ENCODE assay signal across 20 mouse cellular contexts in genomic region chr11:109250566-109250965, GRCm38 (mm10). TPM values are rescaled to one million over a fixed set of nuclear protein-coding genes. Genes with fewer than 3 reads are reported as not detected.
A peak's percentile ranks its signal among the peaks of the same experiment; 100 is the strongest.
DNase-seq lines count a peak whose midpoint lies in the region; ATAC-seq and TF ChIP-seq lines count a peak whose summit lies in the region.
"Had no signal": no experiment of that assay in that cellular context is flagged by ENCODE, and none has a peak within 500 bp of the region (broad histone marks: within the 10 kb centered on the region; RNA-seq: fewer than 3 reads in every experiment).

No protein-coding gene starts in this region.

- no peaks in the 10 kb centered on the region for H3K36me3 ChIP-seq in midbrain, embryonic 11.5 days (ENCODE audit: control insufficient read depth, insufficient read depth, low read length)
- H3K36me3 ChIP-seq in midbrain, postnatal 0 days (ENCODE audit: insufficient read depth, low read length): no peaks in the 10 kb centered on the region
- H3K36me3 ChIP-seq: G1E had no signal

- 90% methylated on average over 4 of the region's 4 CpGs for WGBS in midbrain, embryonic 11.5 days
- WGBS in midbrain, postnatal 0 days: 86% methylated on average over 4 of the region's 4 CpGs

- H3K27ac ChIP-seq in midbrain, embryonic 11.5 days (ENCODE audit: low read depth, low read length): no peak overlapping the region
- no peak overlapping the region for H3K27ac ChIP-seq in midbrain, postnatal 0 days (ENCODE audit: low read depth, low read length)

- no peak overlapping the region for H3K4me2 ChIP-seq in midbrain, embryonic 11.5 days
- no peak overlapping the region for H3K4me2 ChIP-seq in midbrain, postnatal 0 days (ENCODE audit: low read depth, low read length, poor library complexity, severe bottlenecking)

- H3K27me3 ChIP-seq in midbrain, embryonic 11.5 days (ENCODE audit: control insufficient read depth, insufficient read depth, low read length): no peaks in the 10 kb centered on the region
- H3K27me3 ChIP-seq in midbrain, postnatal 0 days (ENCODE audit: insufficient read depth, low read length): no peaks in the 10 kb centered on the region
- H3K27me3 ChIP-seq: CH12.LX had no signal

- H3K9ac ChIP-seq in midbrain, embryonic 11.5 days (ENCODE audit: low read length): no peak overlapping the region
- H3K9ac ChIP-seq in midbrain, postnatal 0 days (replicated peaks; ENCODE audit: low read length, poor library complexity, severe bottlenecking): no peak overlapping the region

- intact Hi-C loops in heart, postnatal 25 days (cut with DNase I): no loop called here

- DNase-seq in heart, adult 11 months: peak; percentile 64
- no peak for DNase-seq in heart, postnatal 25 days (ENCODE audit: low spot score)
- DNase-seq in midbrain, embryonic 11.5 days (ENCODE audit: low spot score, missing footprints): peak; percentile 51
- no peak for DNase-seq in midbrain, postnatal 0 days (ENCODE audit: low spot score)
- DNase-seq: adrenal gland, adult 2 months; adrenal gland, adult 8-10 months; adrenal gland, postnatal 10 days; adrenal gland, postnatal 14 days; adrenal gland, postnatal 25 days; adrenal gland, postnatal 36 days; B cell, adult 2 months; cerebellum, adult 11 months; cerebellum, adult 11-12 months; cerebellum, adult 18-20 months had no signal

- no peak for TF ChIP-seq CTCF in midbrain, postnatal 0 days (IDR thresholded peaks at IDR 0.05)

- H3K4me3 ChIP-seq in midbrain, embryonic 11.5 days (ENCODE audit: low read depth, low read length): no peak overlapping the region
- no peak overlapping the region for H3K4me3 ChIP-seq in midbrain, postnatal 0 days (ENCODE audit: low read depth, low read length)

- no peaks in the 10 kb centered on the region; the same call in 1 of the 2 replicates for H3K9me3 ChIP-seq in midbrain, embryonic 11.5 days (ENCODE audit: control insufficient read depth, low read length)
- H3K9me3 ChIP-seq in midbrain, postnatal 0 days (ENCODE audit: low read length): no peaks in the 10 kb centered on the region
- H3K9me3 ChIP-seq: G1E had no signal

- H3K4me1 ChIP-seq in midbrain, embryonic 11.5 days (ENCODE audit: control insufficient read depth, insufficient read depth, low read length): no peaks in the 10 kb centered on the region
- no peaks in the 10 kb centered on the region for H3K4me1 ChIP-seq in midbrain, postnatal 0 days (ENCODE audit: insufficient read depth, low read length)

- no peak for ATAC-seq in midbrain, embryonic 11.5 days (ENCODE audit: low FRiP score)
- ATAC-seq in midbrain, postnatal 0 days (ENCODE audit: low FRiP score): no peak
- ATAC-seq: activated CD4-positive, CD25-positive, alpha-beta regulatory T cell, adult 4 months; CD4-positive, CD25-positive, alpha-beta regulatory T cell, adult 4 months; Patski had no signal

RNA-seq across cellular contexts. Expression of gene Rgs9, which starts 47.4 kb away (rescaled TPM):
- under 1 TPM; 0.10 to 0.14 TPM for total RNA-seq in heart, postnatal 25 days (2021)
- 1.6 and 1.7 TPM in 2 replicates for polyA plus RNA-seq in midbrain, embryonic 11.5 days (2014; fragmentation: Nextera tagmentation; extraction: Ambion mirVana)
- 33.8 and 42.1 TPM in 2 replicates for total RNA-seq in midbrain, postnatal 0 days (2014; rRNA removed)
- polyA plus RNA-seq in midbrain, postnatal 0 days (2015; fragmentation: Nextera tagmentation; extraction: Ambion mirVana): 19.3 and 23.3 TPM in 2 replicates
- total RNA-seq: MEL had no signal
- polyA plus RNA-seq: G1E had no signal

Comparison
In these comparisons a context has a peak if more than half of its experiments do, and no peak if none do; other contexts are left out.
1. DNase-seq: peak in heart, adult 11 months (single experiment) and midbrain, embryonic 11.5 days (single experiment); none in heart, postnatal 25 days (single experiment) and midbrain, postnatal 0 days (single experiment).
2. RNA of gene Rgs9, which starts 47.4 kb away (total RNA-seq): 33.8 to 42.1 TPM in midbrain, postnatal 0 days; 0.10 to 0.14 TPM in heart, postnatal 25 days; every median in the first group is over 10 times any median in the second.